Mouse (Mus musculus): Measurements from ENCODE around the gene Agpat2.
A peak's percentile ranks its signal among the peaks of the same experiment; 100 is the strongest.

Agpat2 gene

DNA sequence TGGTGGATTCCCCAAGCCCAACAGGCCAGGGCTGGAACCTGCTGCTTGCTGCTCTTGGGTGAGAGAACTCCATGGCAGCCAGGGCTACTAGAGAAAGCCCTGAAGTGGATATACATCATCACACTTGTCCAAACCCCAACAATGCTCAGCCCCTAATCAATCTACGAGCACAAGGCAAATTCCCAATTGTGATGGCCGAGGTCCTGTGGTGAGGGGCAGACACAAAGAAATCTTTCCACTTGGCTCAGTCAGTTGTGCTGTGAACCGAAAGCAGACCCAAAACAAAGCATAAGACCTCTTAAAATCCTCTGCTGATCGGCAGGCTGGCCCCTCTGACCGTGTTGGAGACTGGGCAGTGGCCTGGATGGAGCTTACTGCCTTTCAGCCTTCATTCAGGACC is 29.4 kb downstream of the Agpat2 start:
- DNase-seq (ENCODE audit: low spot score), result no peak

GRCm38 (mm10) chr2:26573807-26574206 is 30.4 kb downstream of the Agpat2 start:
- DNase-seq (ENCODE audit: low spot score), result no peak

- DNase-seq (ENCODE audit: low spot score), result no peak
Observed at GRCm38 (mm10) chr2:26573396-26573795, 30.8 kb downstream of the Agpat2 start.

DNA sequence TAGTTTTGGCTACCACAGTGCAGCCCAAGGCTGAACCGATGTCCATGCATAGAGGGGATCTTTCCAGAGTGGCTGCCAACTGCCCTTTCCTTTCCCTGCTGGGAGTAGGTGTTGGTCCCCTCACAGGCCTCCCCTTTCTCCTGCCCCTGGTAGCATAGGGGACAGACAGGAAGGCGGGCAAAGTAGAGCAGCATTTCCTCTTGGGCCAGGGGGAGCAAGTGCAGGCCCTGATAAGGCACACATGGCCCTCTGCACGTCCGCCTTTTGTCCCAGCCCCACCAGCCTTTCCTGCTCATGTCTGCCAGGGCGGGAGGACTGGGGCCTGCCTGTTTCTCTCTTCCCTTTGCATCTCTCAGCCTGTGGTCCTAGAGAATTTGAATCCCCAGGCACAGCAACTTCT is 32.4 kb downstream of the Agpat2 start:
- DNase-seq (ENCODE audit: low spot score), result no peak

DNA sequence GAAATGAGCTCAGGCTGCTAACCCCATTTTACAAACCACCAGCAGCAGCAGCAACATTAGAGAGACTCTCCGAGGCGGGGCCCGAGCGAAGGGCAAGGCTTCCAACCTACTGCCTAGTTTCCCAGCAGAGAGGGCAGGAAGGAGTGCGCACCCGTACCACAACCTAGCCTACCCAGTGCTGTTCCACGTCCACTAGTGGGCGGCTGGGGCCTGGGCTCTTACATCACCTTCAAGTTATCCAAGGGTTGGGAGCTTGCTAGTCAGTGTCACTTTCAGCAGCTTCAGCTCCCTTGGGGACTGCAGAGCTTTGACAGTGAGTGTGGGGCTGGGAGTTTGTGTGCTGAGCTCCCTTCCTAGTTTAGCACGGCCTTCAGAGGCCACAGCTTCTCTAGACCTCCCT is 32.8 kb downstream of the Agpat2 start:
- no peak for DNase-seq (ENCODE audit: low spot score)

DNA sequence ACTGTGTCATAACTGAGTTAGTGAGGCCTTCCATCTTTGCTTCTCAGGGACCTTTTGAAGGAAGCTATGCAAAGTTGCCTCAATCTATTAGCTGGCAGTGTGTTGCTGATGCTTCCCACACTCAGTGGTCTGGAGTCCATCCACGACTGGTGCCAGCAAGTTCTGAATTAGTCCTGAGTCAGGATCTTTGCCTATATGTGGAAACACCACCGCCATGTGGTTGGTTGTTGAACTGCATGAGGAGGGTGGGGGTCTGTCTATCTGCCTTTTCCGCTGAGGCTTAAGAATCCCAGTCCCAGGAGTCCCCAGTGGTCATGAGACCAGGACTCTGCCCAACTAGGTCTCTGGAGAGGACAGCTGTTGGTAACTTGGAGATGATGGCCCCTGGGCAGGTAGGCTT is 34.2 kb downstream of the Agpat2 start:
- DNase-seq (ENCODE audit: low spot score), result no peak

DNA sequence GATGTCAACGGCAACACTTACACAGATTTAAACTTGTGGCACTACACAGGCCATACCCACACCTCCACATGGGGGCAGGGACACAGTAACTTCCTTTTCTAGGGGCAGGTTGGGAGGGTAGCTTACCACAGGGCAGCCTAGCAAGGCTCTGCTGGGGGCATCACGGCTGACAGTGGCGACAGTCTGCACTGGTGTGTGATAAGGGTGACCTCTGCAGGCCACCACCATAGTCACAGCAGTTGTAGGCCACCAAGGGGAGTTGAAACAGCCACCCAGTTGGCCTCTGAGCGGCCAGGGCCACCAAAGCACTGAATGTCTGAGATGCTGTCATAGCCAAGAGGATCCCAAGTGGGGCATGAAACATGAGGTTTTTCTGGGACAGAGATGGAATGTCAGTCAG is 38.0 kb downstream of the Agpat2 start:
- DNase-seq (ENCODE audit: low spot score), result peak; percentile 43

GRCm38 (mm10) chr2:26561351-26562016 is 42.7 kb downstream of the Agpat2 start:
- DNase-seq (ENCODE audit: low spot score), result no peak

DNA sequence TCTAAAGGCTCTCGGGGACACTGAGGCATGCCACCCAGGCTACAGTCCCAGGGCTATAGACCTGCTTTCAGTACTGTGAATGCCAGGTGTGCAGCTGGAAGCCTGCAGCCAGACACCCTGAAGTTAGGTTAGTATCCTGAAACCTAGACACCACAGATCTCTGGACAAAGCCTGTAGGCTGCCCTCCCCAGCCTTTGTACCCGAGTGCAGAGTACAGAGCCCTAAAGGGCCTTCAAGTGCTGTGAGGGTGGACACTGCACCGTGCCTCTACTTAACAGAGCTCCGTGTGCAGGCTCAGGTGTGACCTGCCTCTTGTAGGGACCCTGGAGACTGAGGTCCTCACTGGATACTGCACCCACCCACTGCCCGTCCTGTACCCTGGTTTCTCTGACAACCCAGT is 43.7 kb downstream of the Agpat2 start:
- no peak for DNase-seq (ENCODE audit: low spot score)

DNA sequence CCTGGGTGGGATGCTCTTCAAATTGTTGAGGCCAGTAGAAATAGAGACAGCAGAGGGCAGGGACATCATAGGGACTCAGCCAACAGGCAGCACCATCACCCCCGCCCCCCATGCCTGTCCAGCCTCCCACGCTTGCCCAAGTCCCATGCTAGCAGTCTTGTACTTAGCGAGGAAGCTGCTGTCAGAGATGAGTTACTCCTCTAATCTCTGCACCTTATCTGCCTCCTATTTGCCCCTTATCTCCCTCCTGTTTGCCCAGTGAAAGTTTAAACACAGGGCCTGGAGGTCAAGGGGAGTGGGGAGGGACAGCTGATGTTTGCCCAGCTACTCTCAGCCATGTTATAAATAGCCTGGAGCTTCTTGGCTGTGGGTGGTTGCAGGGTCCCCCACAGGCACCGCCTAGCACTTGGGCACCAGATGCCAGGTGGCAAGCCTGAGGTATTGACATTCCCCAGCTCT is 47.7 kb downstream of the Agpat2 start:
- no peak for DNase-seq (ENCODE audit: low spot score)

- DNase-seq (ENCODE audit: low spot score), result no peak
Observed at GRCm38 (mm10) chr2:26555076-26555475, 49.1 kb downstream of the Agpat2 start.

DNA sequence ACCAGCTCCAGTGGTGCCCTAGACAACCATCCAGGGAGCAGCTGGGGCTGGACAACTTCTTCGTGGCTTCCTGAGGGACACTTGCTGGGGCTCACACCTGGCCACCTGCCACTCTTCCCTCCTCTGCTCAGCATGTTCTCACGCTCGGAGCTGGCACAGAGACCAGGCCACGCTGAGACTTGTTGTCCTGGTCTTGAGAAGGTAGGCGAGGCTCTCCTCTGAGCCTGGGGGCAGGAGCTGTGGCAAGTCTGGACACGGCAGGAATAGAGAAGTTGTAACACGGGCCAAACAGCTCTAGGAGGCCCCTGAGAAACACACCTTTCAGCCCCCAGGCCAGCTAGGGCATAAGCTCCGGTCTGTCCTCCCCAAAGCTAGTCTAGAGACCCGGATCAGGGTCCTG is 50.3 kb downstream of the Agpat2 start:
- DNase-seq (ENCODE audit: low spot score), result no peak

- no peak for DNase-seq (ENCODE audit: low spot score)
Observed at GRCm38 (mm10) chr2:26552066-26552465, 52.2 kb downstream of the Agpat2 start.

- DNase-seq (ENCODE audit: low spot score), result no peak
Observed at GRCm38 (mm10) chr2:26551446-26551845, 52.8 kb downstream of the Agpat2 start.

- no peak for DNase-seq (ENCODE audit: low spot score)
Observed at GRCm38 (mm10) chr2:26550777-26551176, 53.4 kb downstream of the Agpat2 start.

GRCm38 (mm10) chr2:26550205-26550604 is 54.0 kb downstream of the Agpat2 start:
- no peak for DNase-seq (ENCODE audit: low spot score)

DNA sequence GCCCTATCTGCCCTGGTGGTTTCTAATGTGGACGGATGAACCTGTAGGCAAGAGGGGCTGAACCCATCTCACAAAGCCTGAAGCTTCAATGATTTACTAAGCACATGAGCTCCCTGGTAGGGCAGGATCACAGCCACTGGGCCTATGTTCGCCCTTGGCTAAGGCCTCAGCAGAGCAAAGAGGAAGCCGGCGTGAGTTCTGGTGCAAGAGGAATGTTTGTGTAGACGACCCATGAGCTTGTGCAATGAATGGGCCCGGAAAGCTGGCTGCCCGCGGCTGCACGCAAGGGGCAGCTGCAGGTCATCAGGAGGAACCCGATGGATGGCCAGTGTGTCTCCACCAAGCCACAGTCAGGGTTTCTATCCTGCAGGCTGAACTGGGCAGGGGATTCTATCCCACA is 54.4 kb downstream of the Agpat2 start:
- DNase-seq (ENCODE audit: low spot score), result no peak

GRCm38 (mm10) chr2:26547481-26547880 is 56.7 kb downstream of the Agpat2 start:
- DNase-seq (ENCODE audit: low spot score), result no peak

DNA sequence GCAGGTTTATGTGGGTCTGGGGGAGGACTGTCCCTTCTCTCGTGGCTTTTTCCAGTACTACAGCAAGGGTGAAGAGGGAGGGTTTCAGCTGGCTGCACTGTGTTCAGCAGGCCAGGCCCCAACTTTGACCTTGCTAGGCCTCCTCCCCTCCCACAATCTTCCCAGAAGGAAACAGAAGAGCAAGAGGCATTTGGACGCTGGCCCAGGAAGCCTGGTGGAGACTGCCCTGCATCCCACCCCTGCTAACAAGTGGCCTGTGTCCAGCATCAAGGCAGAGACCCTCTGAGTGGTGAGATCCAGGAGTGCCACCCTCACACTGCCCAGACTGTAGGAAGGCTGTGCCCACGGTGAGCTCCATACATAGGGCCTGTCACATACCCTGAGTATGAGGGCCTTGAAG is 60.0 kb downstream of the Agpat2 start:
- DNase-seq (ENCODE audit: low spot score), result no peak

GRCm38 (mm10) chr2:26543768-26544167 is 60.4 kb downstream of the Agpat2 start:
- DNase-seq (ENCODE audit: low spot score), result no peak

DNA sequence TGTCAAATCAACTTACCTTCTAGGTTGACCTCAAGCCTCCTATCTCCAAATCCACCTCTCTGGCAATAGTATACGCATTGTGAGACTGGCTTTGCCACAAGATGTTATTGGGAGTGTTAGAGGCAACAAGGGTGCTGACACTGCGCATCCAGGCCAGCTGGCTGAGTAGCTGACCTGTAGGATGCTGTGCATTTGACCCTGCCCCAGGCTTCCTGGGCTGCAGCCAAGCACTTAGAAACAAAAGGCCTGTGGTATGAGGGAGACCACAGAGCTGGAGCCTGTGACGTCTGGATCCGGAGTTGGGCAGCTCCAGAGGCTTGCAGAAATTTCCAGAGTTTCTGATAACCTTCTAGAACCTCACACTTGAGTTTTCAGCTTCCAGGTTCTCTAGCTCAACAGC is 61.1 kb downstream of the Agpat2 start:
- DNase-seq (ENCODE audit: low spot score), result no peak

Data from spleen, adult 12 weeks (tissue).